Mouse (Mus musculus): ENCODE measurements around the gene Erp27.
A peak's percentile ranks its signal among the peaks of the same experiment; 100 is the strongest.

Gene Erp27

DNA sequence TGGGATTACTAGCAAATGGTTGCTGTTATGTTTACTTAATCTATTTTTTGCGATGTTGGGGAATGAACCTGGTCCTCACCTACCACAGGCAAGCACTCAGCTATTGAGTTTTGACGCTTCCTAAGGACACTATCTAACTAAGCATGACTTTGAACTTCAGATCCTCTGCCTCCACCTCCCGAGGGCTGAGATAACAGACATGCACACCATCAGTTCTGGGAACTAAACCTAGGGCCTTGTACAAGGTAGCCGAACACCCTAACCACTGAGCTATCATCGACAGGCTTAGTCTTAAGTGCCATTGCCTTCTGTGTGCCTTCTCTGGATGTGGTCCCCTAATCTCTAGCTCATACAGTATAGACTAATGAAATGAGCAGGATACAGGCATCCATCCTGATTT, 56.6 kb downstream of the Erp27 start:
- no peak for DNase-seq (ENCODE audit: low read depth, low spot score)

GRCm38 (mm10) chr6:136861020-136861419, 61.0 kb downstream of the Erp27 start:
- peak; percentile 66 for DNase-seq (ENCODE audit: low read depth, low spot score)

DNA sequence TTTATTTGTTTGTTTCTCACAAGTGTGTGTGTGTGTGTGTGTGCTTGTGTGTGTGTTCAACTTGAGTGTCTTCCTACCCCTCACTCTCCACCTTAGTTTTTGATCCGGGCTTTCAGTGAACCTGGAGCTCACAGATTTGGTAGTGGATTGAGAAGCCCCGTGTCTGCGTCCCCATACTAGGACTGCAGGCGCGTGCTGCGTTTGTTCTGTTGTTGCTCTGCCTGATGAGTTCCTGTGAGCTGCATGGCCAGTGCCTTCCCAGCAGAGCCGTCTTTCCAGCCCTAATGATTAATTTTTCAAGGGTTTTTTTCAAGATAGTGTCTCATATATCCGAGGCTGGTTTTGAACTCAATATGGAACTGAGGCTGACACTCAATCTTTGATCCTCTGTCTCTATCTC, 63.6 kb downstream of the Erp27 start:
- DNase-seq (ENCODE audit: low read depth, low spot score): no peak

- DNase-seq (ENCODE audit: low read depth, low spot score): no peak
Measured at GRCm38 (mm10) chr6:136857873-136858260, 64.1 kb downstream of the Erp27 start.

All from brain, adult 2 months (tissue).